26 mouse cellular contexts compared by ENCODE assay signal in genomic region chr10:24552870-24553269, GRCm38 (mm10). TPM values are rescaled to one million over a fixed set of nuclear protein-coding genes. Genes with fewer than 3 reads are reported as not detected.
DNase-seq lines count a peak whose midpoint lies in the region; ATAC-seq and TF ChIP-seq lines count a peak whose summit lies in the region.
"Had no signal": no experiment of that assay in that cellular context is flagged by ENCODE, and none has a peak within 500 bp of the region (broad histone marks: within the 10 kb centered on the region; RNA-seq: fewer than 3 reads in every experiment).

No protein-coding gene starts in this region.

- H3K9me3 ChIP-seq in heart, embryonic 13.5 days: no peaks in the 10 kb centered on the region
- H3K9me3 ChIP-seq in lung, postnatal 0 days (ENCODE audit: low read length): no peaks in the 10 kb centered on the region
- H3K9me3 ChIP-seq: embryonic facial prominence, embryonic 12.5 days; forebrain, embryonic 10.5 days; forebrain, embryonic 12.5 days had no signal

- intact Hi-C loops in heart, postnatal 14 days (cut with DNase I): no loop called here
- intact Hi-C loops in left cerebral cortex, postnatal 4 days (cut with DNase I): no loop called here

- no peak overlapping the region for H3K4me2 ChIP-seq in heart, embryonic 13.5 days
- H3K4me2 ChIP-seq in lung, postnatal 0 days (replicated peaks; ENCODE audit: low read depth, low read length): no peak overlapping the region
- no peak overlapping the region for H3K4me2 ChIP-seq in myocyte (ENCODE audit: low read depth)
- H3K4me2 ChIP-seq: embryonic facial prominence, embryonic 12.5 days; forebrain, embryonic 12.5 days had no signal

- TF ChIP-seq CTCF in lung, postnatal 0 days (IDR thresholded peaks at IDR 0.05): no peak

- no peak overlapping the region for H3K9ac ChIP-seq in heart, embryonic 13.5 days
- H3K9ac ChIP-seq in lung, postnatal 0 days (replicated peaks; ENCODE audit: low read depth): no peak overlapping the region
- H3K9ac ChIP-seq: embryonic facial prominence, embryonic 12.5 days; forebrain, embryonic 12.5 days had no signal

- TF ChIP-seq EP300 in lung, postnatal 0 days (IDR thresholded peaks at IDR 0.05): no peak

- TF ChIP-seq POLR2A in myocyte (IDR thresholded peaks at IDR 0.05; ENCODE audit: insufficient read length, low read depth): no peak

- ATAC-seq in heart, embryonic 13.5 days (ENCODE audit: extremely low read depth, insufficient number of reproducible peaks, low FRiP score, low TSS enrichment): no peak
- no peak for ATAC-seq in lung, postnatal 0 days
- ATAC-seq: forebrain, embryonic 14.5 days; forebrain, embryonic 16.5 days had no signal

- DNase-seq in heart, postnatal 14 days: no peak
- DNase-seq in lung, postnatal 0 days (ENCODE audit: low spot score): peak; percentile 26
- DNase-seq in lung, postnatal 25 days (ENCODE audit: low spot score): no peak
- peak; percentile 13 for DNase-seq in NIH3T3 (ENCODE audit: low read depth)
- DNase-seq in left cerebral cortex, postnatal 4 days: no peak
- no peak for DNase-seq in retina, embryonic 14.5 days (ENCODE audit: low spot score)
- DNase-seq: adrenal gland, adult 2 months; adrenal gland, postnatal 10 days; adrenal gland, postnatal 25 days; cerebellum, adult 11 months; cerebellum, adult 18-20 months; cerebellum, adult 8-10 months; cerebellum, adult 9-11 months; cerebellum, postnatal 14 days; cerebellum, postnatal 36 days; embryo, embryonic 11 days had no signal

- no peaks in the 10 kb centered on the region for H3K79me2 ChIP-seq in myocyte (ENCODE audit: control insufficient read depth, insufficient read depth)

- 55% methylated on average over 1 of the region's 1 CpGs for WGBS in heart, embryonic 13.5 days
- 62% methylated on average over 1 of the region's 1 CpGs for WGBS in lung, postnatal 0 days

- H3ac ChIP-seq in myocyte (ENCODE audit: control insufficient read depth, insufficient read length): no peak overlapping the region

- no peaks in the 10 kb centered on the region for H3K27me3 ChIP-seq in heart, embryonic 13.5 days (replicated peaks)
- no peaks in the 10 kb centered on the region for H3K27me3 ChIP-seq in lung, postnatal 0 days (replicated peaks; ENCODE audit: insufficient read depth, low read length)
- no peaks in the 10 kb centered on the region for H3K27me3 ChIP-seq in myocyte (ENCODE audit: control insufficient read depth, insufficient read depth, insufficient read length)
- H3K27me3 ChIP-seq: embryonic facial prominence, embryonic 12.5 days; forebrain, embryonic 12.5 days had no signal

- H3K36me3 ChIP-seq in heart, embryonic 13.5 days: no peaks in the 10 kb centered on the region
- H3K36me3 ChIP-seq in lung, postnatal 0 days (ENCODE audit: insufficient read depth, low read length): no peaks in the 10 kb centered on the region
- H3K36me3 ChIP-seq in myocyte (ENCODE audit: control insufficient read depth, insufficient read depth): no peaks in the 10 kb centered on the region
- H3K36me3 ChIP-seq: embryonic facial prominence, embryonic 12.5 days; forebrain, embryonic 10.5 days; forebrain, embryonic 12.5 days had no signal

- H3K27ac ChIP-seq in heart, embryonic 13.5 days (replicated peaks): peak overlapping the region; percentile 5; the same call in 1 of the 2 replicates
- no peak overlapping the region for H3K27ac ChIP-seq in lung, postnatal 0 days (ENCODE audit: low read length)
- H3K27ac ChIP-seq: embryonic facial prominence, embryonic 12.5 days; forebrain, embryonic 10.5 days; forebrain, embryonic 12.5 days had no signal

- peaks cover 10% of the 10 kb centered on the region for H3K4me1 ChIP-seq in heart, embryonic 13.5 days
- H3K4me1 ChIP-seq in lung, postnatal 0 days (ENCODE audit: insufficient read depth, low read depth, low read length): no peaks in the 10 kb centered on the region
- H3K4me1 ChIP-seq: embryonic facial prominence, embryonic 12.5 days; forebrain, embryonic 10.5 days; forebrain, embryonic 12.5 days had no signal

- no peak overlapping the region for H3K4me3 ChIP-seq in heart, embryonic 13.5 days
- no peak overlapping the region for H3K4me3 ChIP-seq in lung, postnatal 0 days (ENCODE audit: low read depth, low read length)
- no peak overlapping the region for H3K4me3 ChIP-seq in myocyte
- H3K4me3 ChIP-seq: embryonic facial prominence, embryonic 12.5 days; erythroblast, embryonic 14.5 days; forebrain, embryonic 10.5 days; forebrain, embryonic 12.5 days had no signal

TF ChIP-seq in myocyte, 11 proteins besides CTCF, POLR2A, EP300 and RAD21:
- TF ChIP-seq TCF12 (IDR thresholded peaks at IDR 0.05; ENCODE audit: insufficient read depth, poor library complexity, severe bottlenecking): no peak
- peak; percentile 72 for TF ChIP-seq SRF (IDR thresholded peaks at IDR 0.05; ENCODE audit: control insufficient read depth, insufficient read length, low read depth)

RNA-seq across cellular contexts. Expression of gene Ccn2, which starts 42.4 kb away (rescaled TPM):
- 35.6 and 36.8 TPM in 2 replicates for polyA plus RNA-seq in heart, embryonic 13.5 days (2015; fragmentation: Nextera tagmentation; extraction: Ambion mirVana)
- 10 to 100 TPM; 61.8 to 65.7 TPM for total RNA-seq in heart, postnatal 14 days (2021)
- polyA plus RNA-seq in lung, postnatal 0 days (2015; fragmentation: Nextera tagmentation; extraction: Ambion mirVana): 54.8 and 71.1 TPM in 2 replicates
- polyA plus RNA-seq in myocyte (2012; fragmentation: generic; extraction: Trizol): 7.2 TPM
- total RNA-seq in left cerebral cortex, postnatal 4 days (2021): 10 to 100 TPM; 26.6 to 28.2 TPM
- total RNA-seq: common myeloid progenitor, adult 5-6 weeks; MEL had no signal
- polyA plus RNA-seq: erythroblast, embryonic 14.5 days had no signal

Comparison
In these comparisons a context has a peak if more than half of its experiments do, and no peak if none do; other contexts are left out.
1. DNase-seq: peak in lung, postnatal 0 days (single experiment) and NIH3T3 (single experiment); none in heart, postnatal 14 days (0 of 2), lung, postnatal 25 days (single experiment), left cerebral cortex, postnatal 4 days (single experiment) and retina, embryonic 14.5 days (single experiment).